ENCODE assay signal across 17 mouse cellular contexts in the genomic region with DNA sequence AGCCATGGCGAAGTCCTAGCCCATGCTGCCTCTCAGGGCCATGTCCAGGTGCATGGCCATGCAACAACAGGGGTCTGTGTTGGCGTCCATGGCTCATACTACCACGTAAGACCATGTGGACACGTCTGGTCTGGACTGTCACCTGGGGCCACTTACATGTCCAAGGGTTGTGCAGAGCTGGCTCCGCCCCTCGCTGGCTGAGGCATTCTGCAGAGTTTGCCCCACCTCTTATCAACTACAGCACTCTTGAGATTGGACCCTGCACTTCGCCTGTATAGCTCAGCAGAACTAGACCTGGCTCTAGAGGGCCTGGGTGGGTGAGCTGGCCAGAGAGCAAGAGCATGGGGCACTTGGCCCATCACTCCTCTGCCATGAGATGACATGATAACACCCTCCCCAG.
A peak's percentile ranks its signal among the peaks of the same experiment; 100 is the strongest.
DNase-seq lines count a peak whose midpoint lies in the region; ATAC-seq and TF ChIP-seq lines count a peak whose summit lies in the region.
"Had no signal": no experiment of that assay in that cellular context is flagged by ENCODE, and none has a peak within 500 bp of the region (broad histone marks: within the 10 kb centered on the region; RNA-seq: fewer than 3 reads in every experiment).

No protein-coding gene starts in this region.

- WGBS in hindbrain, postnatal 0 days: 96% methylated on average over 7 of the region's 7 CpGs
- 90% methylated on average over 7 of the region's 7 CpGs for WGBS in hindbrain, embryonic 10.5 days

- H3K4me3 ChIP-seq in hindbrain, postnatal 0 days (ENCODE audit: low read length): no peak overlapping the region
- H3K4me3 ChIP-seq in hindbrain, embryonic 10.5 days: no peak overlapping the region
- H3K4me3 ChIP-seq in megakaryocyte, embryonic 14.5 days (replicated peaks): peak overlapping the region; percentile 38
- H3K4me3 ChIP-seq: forebrain, embryonic 10.5 days; neural tube, embryonic 13.5 days had no signal

- no peak overlapping the region for H3K27ac ChIP-seq in hindbrain, postnatal 0 days
- H3K27ac ChIP-seq in hindbrain, embryonic 10.5 days: no peak overlapping the region
- H3K27ac ChIP-seq: forebrain, embryonic 10.5 days; neural tube, embryonic 13.5 days had no signal

- ATAC-seq in cerebellum, adult (ENCODE audit: insufficient number of reproducible peaks, low FRiP score, low TSS enrichment): peak; percentile 31; the same call in 1 of the 2 replicates
- peak; percentile 24; the same call in 1 of the 2 replicates for ATAC-seq in hindbrain, postnatal 0 days
- no peak for ATAC-seq in megakaryocyte, adult 5-6 weeks (ENCODE audit: poor library complexity, severe bottlenecking)
- ATAC-seq in megakaryocyte-erythroid progenitor cell, adult 5-6 weeks (replicated peaks; ENCODE audit: low FRiP score, low TSS enrichment, poor library complexity, severe bottlenecking): 0 out of 2 replicates have a peak, but pooled peaks have one; percentile 20
- ATAC-seq: lung, postnatal 0 days had no signal

- H3K9ac ChIP-seq in hindbrain, postnatal 0 days (replicated peaks; ENCODE audit: low read length): no peak overlapping the region
- H3K9ac ChIP-seq: neural tube, embryonic 13.5 days had no signal

- TF ChIP-seq CTCF in hindbrain, postnatal 0 days (IDR thresholded peaks at IDR 0.05; ENCODE audit: low read depth): no peak

- H3K9me3 ChIP-seq in hindbrain, postnatal 0 days (ENCODE audit: low read length): no peaks in the 10 kb centered on the region
- H3K9me3 ChIP-seq in hindbrain, embryonic 10.5 days: no peaks in the 10 kb centered on the region
- H3K9me3 ChIP-seq in megakaryocyte, embryonic 14.5 days: peaks cover 20% of the 10 kb centered on the region
- H3K9me3 ChIP-seq: forebrain, embryonic 10.5 days; neural tube, embryonic 13.5 days had no signal

- H3K4me1 ChIP-seq in hindbrain, postnatal 0 days (ENCODE audit: insufficient read depth, low read length): 0 out of 2 replicates have a peak, but pooled peaks cover 3% of the 10 kb centered on the region
- peaks cover 6% of the 10 kb centered on the region; the same call in 1 of the 2 replicates for H3K4me1 ChIP-seq in hindbrain, embryonic 10.5 days (replicated peaks)
- no peaks in the 10 kb centered on the region; the same call in 1 of the 2 replicates for H3K4me1 ChIP-seq in megakaryocyte, embryonic 14.5 days
- H3K4me1 ChIP-seq: forebrain, embryonic 10.5 days; neural tube, embryonic 13.5 days had no signal

- no peak overlapping the region for H3K4me2 ChIP-seq in hindbrain, postnatal 0 days (ENCODE audit: low read depth, low read length)
- H3K4me2 ChIP-seq: neural tube, embryonic 13.5 days had no signal

- H3K27me3 ChIP-seq in hindbrain, postnatal 0 days (ENCODE audit: insufficient read depth, low read length): no peaks in the 10 kb centered on the region
- H3K27me3 ChIP-seq in hindbrain, embryonic 10.5 days (ENCODE audit: insufficient read depth, poor library complexity, severe bottlenecking): no peaks in the 10 kb centered on the region
- H3K27me3 ChIP-seq in megakaryocyte, embryonic 14.5 days (replicated peaks): no peaks in the 10 kb centered on the region
- H3K27me3 ChIP-seq: CH12.LX; neural tube, embryonic 13.5 days had no signal

- no peak for DNase-seq in cerebellum, postnatal 4 days (ENCODE audit: low spot score in 2 of 2)
- no peak for DNase-seq in hindbrain, postnatal 0 days (ENCODE audit: low spot score)
- no peak for DNase-seq in hindbrain, embryonic 10.5 days (ENCODE audit: low spot score)
- DNase-seq in gastrocnemius, adult 18-20 months (ENCODE audit: low spot score): no peak
- DNase-seq: adrenal gland, postnatal 10 days; cerebellum, adult 8-10 months; gastrocnemius, postnatal 36 days; kidney, postnatal 36 days; midbrain, embryonic 14.5 days had no signal

- no peaks in the 10 kb centered on the region for H3K36me3 ChIP-seq in hindbrain, postnatal 0 days (ENCODE audit: insufficient read depth, low read length)
- 0 out of 2 replicates have a peak, but pooled peaks cover 2% of the 10 kb centered on the region for H3K36me3 ChIP-seq in hindbrain, embryonic 10.5 days
- H3K36me3 ChIP-seq in megakaryocyte, embryonic 14.5 days (replicated peaks; ENCODE audit: low read length): no peaks in the 10 kb centered on the region
- H3K36me3 ChIP-seq: forebrain, embryonic 10.5 days; neural tube, embryonic 13.5 days had no signal
